Mouse (Mus musculus): Measurements from ENCODE around the gene Atp5g3. TPM values are rescaled to one million over a fixed set of nuclear protein-coding genes. Genes with fewer than 3 reads are reported as not detected.
"Not testable (repeated sequence)": the region's sequence is repeated elsewhere in the genome, so short reads cannot be mapped to it uniquely, and the experiment has no call there.

The Atp5g3 gene
- total and polyA plus RNA-seq, 2 experiments from 2014 or later, result 381 to 1,586 TPM

GRCm38 (mm10) chr2:73901169-73901568 lies 10.0 kb downstream of the Atp5g3 start:
- Histone ChIP-seq H3K4me1 (ENCODE audit: insufficient read depth, low read length) (no peaks in the 10 kb centered on the region), H3K27me3 (ENCODE audit: insufficient read depth, low read length) (no peaks in the 10 kb centered on the region), H3K4me3 (ENCODE audit: low read length) (no peak overlapping the region), H3K9ac (replicated peaks; ENCODE audit: low read length) (no peak overlapping the region), H3K27ac (no peak overlapping the region), H3K36me3 (ENCODE audit: insufficient read depth, low read length) (no peaks in the 10 kb centered on the region), H3K4me2 (ENCODE audit: low read depth, low read length) (no peak overlapping the region), H3K9me3 (ENCODE audit: low read length) (no peaks in the 10 kb centered on the region)
- ATAC-seq (no peak), DNase-seq (ENCODE audit: low spot score) (no peak)
- TF ChIP-seq CTCF (IDR thresholded peaks at IDR 0.05; ENCODE audit: low read depth), result no peak

GRCm38 (mm10) chr2:73900364-73900763 lies 10.8 kb downstream of the Atp5g3 start:
- Histone ChIP-seq H3K9me3 (ENCODE audit: low read length) (no peaks in the 10 kb centered on the region), H3K4me3 (ENCODE audit: low read length) (no peak overlapping the region), H3K27me3 (ENCODE audit: insufficient read depth, low read length) (no peaks in the 10 kb centered on the region), H3K4me1 (ENCODE audit: insufficient read depth, low read length) (no peaks in the 10 kb centered on the region), H3K27ac (no peak overlapping the region), H3K9ac (replicated peaks; ENCODE audit: low read length) (no peak overlapping the region), H3K4me2 (ENCODE audit: low read depth, low read length) (no peak overlapping the region), H3K36me3 (ENCODE audit: insufficient read depth, low read length) (no peaks in the 10 kb centered on the region)
- ATAC-seq (no peak), DNase-seq (ENCODE audit: low spot score) (no peak)
- WGBS, result 82% methylated on average over 1 of the region's 1 CpGs
- no peak for TF ChIP-seq CTCF (IDR thresholded peaks at IDR 0.05; ENCODE audit: low read depth)

- whole genome bisulfite sequencing, result 68% methylated on average over 4 of the region's 4 CpGs
- not testable (repeated sequence) for ATAC-seq; H3K9ac ChIP-seq (replicated peaks; ENCODE audit: low read length); H3K9me3 ChIP-seq (ENCODE audit: low read length); H3K36me3 ChIP-seq (ENCODE audit: insufficient read depth, low read length); H3K4me3 ChIP-seq (ENCODE audit: low read length); DNase-seq (ENCODE audit: low spot score); H3K4me1 ChIP-seq (ENCODE audit: insufficient read depth, low read length); H3K27ac ChIP-seq; H3K4me2 ChIP-seq (ENCODE audit: low read depth, low read length); H3K27me3 ChIP-seq (ENCODE audit: insufficient read depth, low read length)
Measured at GRCm38 (mm10) chr2:73896919-73897318, 14.2 kb downstream of the Atp5g3 start.

GRCm38 (mm10) chr2:73893473-73894270 lies 17.5 kb downstream of the Atp5g3 start:
- H3K4me2 ChIP-seq (ENCODE audit: low read depth, low read length), result peak overlapping the region; percentile 57
- TF ChIP-seq CTCF (IDR thresholded peaks at IDR 0.05; ENCODE audit: low read depth), result no peak
- H3K27me3 ChIP-seq (ENCODE audit: insufficient read depth, low read length), result no peaks in the 10 kb centered on the region
- peak overlapping the region; percentile 65 for H3K9ac ChIP-seq (replicated peaks; ENCODE audit: low read length)
- H3K9me3 ChIP-seq (ENCODE audit: low read length), result no peaks in the 10 kb centered on the region
- ATAC-seq, result no peak
- no peaks in the 10 kb centered on the region for H3K36me3 ChIP-seq (ENCODE audit: insufficient read depth, low read length)
- peak overlapping the region; percentile 85 for H3K27ac ChIP-seq
- H3K4me1 ChIP-seq (ENCODE audit: insufficient read depth, low read length), result 0 out of 2 replicates have a peak, but pooled peaks cover 3% of the 10 kb centered on the region
- 61% methylated on average over 22 of the region's 22 CpGs for WGBS
- peak; percentile 15 for DNase-seq (ENCODE audit: low spot score)
- H3K4me3 ChIP-seq (ENCODE audit: low read length), result peak overlapping the region; percentile 74

GRCm38 (mm10) chr2:73892464-73893296 lies 18.4 kb downstream of the Atp5g3 start, which contains the start of gene Atf2:
Atf2 (minus strand) TSS chr2:73892639.
- peak within 1 kb of the TSS; percentile 62 for H3K4me2 ChIP-seq (ENCODE audit: low read depth, low read length)
- no peak for TF ChIP-seq CTCF (IDR thresholded peaks at IDR 0.05; ENCODE audit: low read depth)
- H3K27ac ChIP-seq, result peak within 1 kb of the TSS; percentile 91
- H3K9ac ChIP-seq (replicated peaks; ENCODE audit: low read length), result peak within 1 kb of the TSS; percentile 82
- H3K4me3 ChIP-seq (ENCODE audit: low read length), result peak within 1 kb of the TSS; percentile 74
- DNase-seq (ENCODE audit: low spot score) (peak; percentile 100), ATAC-seq (peak; percentile 98)
- H3K36me3 ChIP-seq (ENCODE audit: insufficient read depth, low read length), result no peaks in the 10 kb centered on the region
- no peaks in the 10 kb centered on the region for H3K27me3 ChIP-seq (ENCODE audit: insufficient read depth, low read length)
- no peaks in the 10 kb centered on the region for H3K9me3 ChIP-seq (ENCODE audit: low read length)
- H3K4me1 ChIP-seq (ENCODE audit: insufficient read depth, low read length), result 0 out of 2 replicates have a peak, but pooled peaks cover 3% of the 10 kb centered on the region
- WGBS, result under 1% methylated on average over 63 of the region's 63 CpGs

- H3K27ac ChIP-seq, result peak overlapping the region; percentile 91
- no peaks in the 10 kb centered on the region for H3K36me3 ChIP-seq (ENCODE audit: insufficient read depth, low read length)
- H3K9ac ChIP-seq (replicated peaks; ENCODE audit: low read length), result peak overlapping the region; percentile 82
- peak overlapping the region; percentile 74 for H3K4me3 ChIP-seq (ENCODE audit: low read length)
- H3K9me3 ChIP-seq (ENCODE audit: low read length), result no peaks in the 10 kb centered on the region
- H3K4me1 ChIP-seq (ENCODE audit: insufficient read depth, low read length), result 0 out of 2 replicates have a peak, but pooled peaks cover 3% of the 10 kb centered on the region
- H3K4me2 ChIP-seq (ENCODE audit: low read depth, low read length), result peak overlapping the region; percentile 62
- no peaks in the 10 kb centered on the region for H3K27me3 ChIP-seq (ENCODE audit: insufficient read depth, low read length)
- under 1% methylated on average over 54 of the region's 54 CpGs for WGBS
- DNase-seq (ENCODE audit: low spot score) (peak; percentile 63), ATAC-seq (peak; percentile 66; the same call in 1 of the 2 replicates)
- TF ChIP-seq CTCF (IDR thresholded peaks at IDR 0.05; ENCODE audit: low read depth), result no peak
Measured at GRCm38 (mm10) chr2:73891701-73892463, 19.2 kb downstream of the Atp5g3 start.
